Mouse (Mus musculus) 3T3-L1 (cell line): Measurements from ENCODE around the gene Pfn1.

Experiments used
- DNase-seq: peaks from one replicate; pipeline ENCODE4 v3.0.0-alpha.2; 2015; ENCODE audit warnings: low read depth, low spot score

The Pfn1 gene

DNA sequence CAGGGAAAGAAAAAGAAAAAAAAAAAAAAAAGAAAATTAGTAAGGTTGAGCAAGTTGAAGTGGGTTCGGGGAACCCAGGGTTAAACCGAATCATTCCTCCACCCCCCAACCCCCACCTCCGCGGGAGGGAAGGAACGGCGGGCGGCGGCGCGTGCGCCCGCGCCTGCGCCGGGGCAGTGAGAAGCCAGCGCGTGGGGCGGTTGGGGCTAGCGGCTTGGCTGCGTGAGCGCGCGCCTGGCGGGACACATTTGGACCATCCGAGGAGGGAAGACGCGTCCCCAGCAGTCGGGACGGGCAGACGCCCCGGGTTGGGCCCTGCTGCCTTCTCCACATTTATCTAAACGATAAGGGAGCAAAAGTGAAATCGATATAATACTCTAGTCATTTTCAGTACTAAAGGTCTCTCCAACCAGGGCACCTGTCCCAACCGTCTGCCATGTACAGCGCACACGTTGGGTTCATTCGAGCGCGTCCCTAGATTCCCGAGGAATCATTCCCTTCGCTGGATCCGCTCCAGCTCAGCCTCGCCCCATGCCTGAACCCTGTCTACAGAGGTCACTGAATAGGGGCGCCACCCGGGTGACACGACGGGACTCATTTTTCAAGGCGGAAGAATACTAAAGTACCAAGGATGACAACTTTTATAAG is 603 bp upstream of the Pfn1 start:
- DNase-seq, result peak; percentile 81

- DNase-seq, result peak; percentile 66
These were observed 873 bp downstream of the Pfn1 start for GRCm38 (mm10) chr11:70653345-70654197.

- DNase-seq, result no peak
These were observed 1.5 kb downstream of the Pfn1 start for GRCm38 (mm10) chr11:70652884-70653344.

GRCm38 (mm10) chr11:70652029-70652883 is 2.2 kb downstream of the Pfn1 start:
- DNase-seq, result peak; percentile 72

DNA sequence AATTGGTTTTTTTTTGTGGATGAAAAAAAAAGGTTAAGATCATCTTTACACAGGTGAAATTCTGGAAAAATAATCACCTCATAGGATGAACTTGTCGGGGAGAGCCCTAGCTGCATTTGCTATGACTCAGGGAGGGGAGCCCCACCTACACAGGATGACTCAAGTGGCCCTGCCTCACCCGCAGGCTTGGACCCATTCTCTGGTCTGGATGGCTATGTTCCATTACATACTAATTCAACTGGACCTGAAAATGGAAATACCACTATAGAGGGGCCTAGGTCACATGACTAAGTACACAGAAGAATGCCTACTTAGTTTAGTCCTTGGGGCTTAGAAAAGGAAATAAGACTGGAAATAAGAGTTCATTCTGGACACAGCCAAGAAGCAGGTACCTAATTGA is 3.1 kb downstream of the Pfn1 start:
- peak; percentile 90 for DNase-seq

GRCm38 (mm10) chr11:70650322-70651175 is 3.9 kb downstream of the Pfn1 start:
- DNase-seq, result peak; percentile 29

DNA sequence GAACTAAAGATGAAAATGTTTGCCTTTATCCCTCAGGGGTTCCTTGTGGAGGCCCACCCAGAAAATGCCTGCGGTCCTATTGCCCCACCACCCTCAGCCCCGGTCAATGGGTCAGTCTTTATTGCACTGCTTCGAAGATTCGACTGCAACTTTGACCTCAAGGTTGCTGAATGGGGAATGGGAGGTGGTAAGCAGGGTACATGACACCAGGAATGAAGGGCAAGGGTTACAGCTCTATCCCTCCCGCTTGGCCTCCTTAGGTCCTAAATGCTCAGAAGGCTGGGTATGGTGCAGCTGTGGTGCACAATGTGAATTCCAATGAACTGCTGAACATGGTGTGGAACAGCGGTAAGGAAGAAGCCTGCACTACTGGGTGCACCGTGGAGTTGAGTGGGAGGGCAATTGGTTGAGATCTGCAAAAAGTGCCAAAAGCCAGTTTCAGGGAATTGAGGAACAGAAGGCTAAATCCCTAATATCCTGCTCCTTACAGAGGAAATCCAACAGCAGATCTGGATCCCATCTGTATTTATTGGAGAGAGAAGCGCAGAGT is 5.2 kb downstream of the Pfn1 start:
- no peak for DNase-seq

DNA sequence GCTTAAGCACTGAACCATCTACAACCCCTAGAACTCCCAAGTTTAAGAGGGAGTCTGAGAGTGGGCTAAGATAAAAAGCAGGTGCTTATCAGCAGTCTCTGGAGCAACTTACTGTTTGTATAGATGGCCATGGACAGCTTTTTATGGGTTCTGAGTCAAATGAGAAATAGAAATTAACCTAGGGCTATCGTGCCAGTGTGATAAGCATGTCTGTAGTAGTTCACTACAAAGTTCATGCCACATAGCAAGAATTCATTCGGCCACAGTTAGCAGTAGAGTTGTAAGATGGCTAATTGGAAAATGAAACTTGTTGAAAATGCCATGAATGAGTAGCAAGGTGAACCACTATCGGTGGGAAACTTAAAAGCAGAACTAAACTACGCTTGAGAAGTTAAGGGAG is 5.9 kb downstream of the Pfn1 start:
- peak; percentile 31 for DNase-seq

GRCm38 (mm10) chr11:70647716-70648420 is 6.6 kb downstream of the Pfn1 start:
- DNase-seq, result peak; percentile 51

GRCm38 (mm10) chr11:70646691-70647650 is 7.5 kb downstream of the Pfn1 start, which contains the start of the genes Rnf167 and Slc25a11:
Gene Rnf167 (plus strand): TSS chr11:70647235.
Gene Slc25a11 (minus strand): TSS chr11:70647479.
- peak; percentile 99 for DNase-seq

- peak; percentile 43 for DNase-seq
These were observed 8.2 kb downstream of the Pfn1 start for GRCm38 (mm10) chr11:70646259-70646555.

GRCm38 (mm10) chr11:70645461-70646258 is 8.8 kb downstream of the Pfn1 start:
- no peak for DNase-seq

DNA sequence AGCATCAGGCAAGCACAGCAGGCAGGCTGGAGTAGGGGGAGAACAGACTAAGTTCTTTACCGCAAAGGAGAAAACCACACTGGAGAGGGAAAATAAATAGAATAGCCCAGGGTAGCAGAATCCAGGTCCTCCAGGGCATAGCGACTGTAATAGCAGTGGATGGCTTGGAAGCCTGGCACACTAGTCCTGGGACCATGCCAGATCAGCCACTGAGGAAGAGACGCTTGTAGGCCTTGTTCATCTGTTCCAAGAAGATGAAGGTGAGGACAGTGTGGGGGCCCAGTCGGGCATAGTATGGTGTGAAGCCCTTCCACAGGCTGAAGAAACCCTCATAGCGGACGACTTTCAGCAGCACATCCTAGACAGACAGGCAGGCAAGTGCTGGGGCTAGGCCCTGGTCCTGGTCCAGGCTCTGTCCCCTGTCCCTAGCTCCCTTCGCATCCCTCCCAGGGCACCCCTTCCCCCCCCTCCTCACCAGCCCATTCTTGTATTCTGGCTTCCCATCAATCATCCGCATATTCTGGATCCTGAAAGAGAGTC is 9.8 kb downstream of the Pfn1 start:
- DNase-seq, result no peak

DNA sequence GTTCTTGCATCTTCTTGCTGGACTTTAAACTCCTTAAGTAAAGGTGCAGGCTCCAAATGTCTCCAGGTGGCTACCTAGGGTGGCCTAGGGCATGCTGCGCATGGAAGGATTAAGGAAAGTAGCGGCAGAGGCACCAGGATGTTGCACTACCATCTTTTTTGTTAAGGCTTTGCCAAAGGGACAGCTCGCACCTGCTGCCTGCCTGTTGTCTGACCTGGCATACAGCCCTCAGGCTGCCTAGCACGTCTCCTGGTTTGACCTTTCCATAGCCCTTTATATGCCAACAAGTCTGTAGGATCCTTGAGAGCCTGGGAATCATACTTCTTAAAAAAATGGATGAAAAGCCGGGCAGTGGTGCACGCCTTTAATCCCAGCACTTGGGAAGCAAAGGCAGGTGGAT is 11.4 kb downstream of the Pfn1 start:
- no peak for DNase-seq

DNA sequence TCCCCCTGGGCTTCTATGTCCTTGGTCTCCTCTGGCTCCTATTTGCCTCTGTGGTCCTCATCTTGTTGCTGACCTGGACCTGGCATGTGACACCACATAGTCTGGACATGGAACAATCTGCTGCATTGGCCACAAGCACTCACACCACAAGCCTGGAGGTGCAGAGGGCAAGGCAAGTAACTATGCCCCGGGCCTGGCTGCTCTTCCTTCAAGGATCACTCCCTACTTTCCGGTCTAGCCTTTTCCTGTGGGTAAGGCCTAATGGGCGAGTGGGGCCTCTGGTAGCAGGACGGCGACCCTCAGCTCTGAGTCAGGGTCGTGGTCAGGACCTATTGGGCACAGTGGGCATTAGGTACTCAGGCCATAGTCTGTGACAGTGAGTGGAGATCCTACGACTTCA is 13.2 kb downstream of the Pfn1 start:
- DNase-seq, result no peak

DNA sequence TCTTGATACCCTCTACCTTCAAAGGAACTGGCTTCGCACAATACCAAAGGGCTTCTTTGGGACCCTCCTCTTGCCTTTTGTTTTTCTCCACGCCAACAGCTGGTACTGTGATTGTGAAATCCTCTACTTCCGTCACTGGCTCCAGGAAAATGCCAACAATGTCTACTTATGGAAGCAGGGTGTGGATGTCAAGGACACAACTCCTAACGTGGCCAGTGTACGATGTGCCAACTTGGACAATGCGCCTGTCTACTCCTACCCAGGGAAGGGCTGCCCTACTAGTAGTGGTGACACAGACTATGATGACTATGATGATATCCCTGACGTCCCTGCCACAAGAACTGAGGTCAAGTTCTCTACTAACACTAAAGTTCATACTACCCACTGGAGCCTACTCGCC is 14.5 kb downstream of the Pfn1 start:
- no peak for DNase-seq

DNA sequence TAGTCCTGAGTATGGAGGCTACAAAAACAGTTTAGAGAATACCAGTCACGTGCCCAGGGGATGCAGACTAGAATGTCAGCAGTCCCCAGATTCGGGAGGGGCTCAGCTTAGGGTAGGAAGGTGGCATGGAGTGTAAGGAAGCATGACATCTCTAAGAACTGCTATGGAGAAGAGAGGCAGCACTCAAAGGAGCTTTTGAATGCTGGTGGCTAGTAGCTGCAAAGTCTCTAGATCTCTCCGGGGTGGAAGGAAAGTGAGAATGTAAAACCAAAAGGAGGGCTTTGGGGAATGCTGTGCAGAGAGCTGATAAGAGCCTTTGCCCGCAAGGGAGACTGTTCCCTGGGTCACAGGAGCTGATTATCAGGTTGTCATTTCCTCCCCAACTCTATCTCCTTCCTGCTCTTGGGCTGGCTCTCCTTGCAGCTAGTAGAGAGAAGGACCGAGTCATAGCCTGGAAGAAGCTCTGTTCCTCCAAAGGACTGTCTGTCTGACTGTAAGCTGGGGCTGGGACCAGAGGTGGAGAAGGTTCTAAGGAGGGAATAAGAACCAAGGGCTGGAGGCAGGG is 15.6 kb downstream of the Pfn1 start, which contains the start of gene Gp1ba:
Gene Gp1ba (plus strand): TSS at position 409 of the 565 bp plus-strand sequence.
- DNase-seq, result no peak
